Mouse (Mus musculus) neural tube, embryonic 14.5 days (tissue): ENCODE measurements around the gene Treml1. TPM values are rescaled to one million over a fixed set of nuclear protein-coding genes. Genes with fewer than 3 reads are reported as not detected.

ENCODE experiments used
- ATAC-seq: fragments of 200-750 bp; cut with Nextera tagmentation; 2 replicates; pipeline ENCODE4 v1.8.0; 2017; ENCODE audit warnings: low read depth, mild to moderate bottlenecking, moderate TSS enrichment, moderate library complexity
- H3K27ac ChIP-seq: fragments of 300-500 bp; sonication (generic); 2 replicates; pipeline ENCODE4 v1.5.1; 2014; ENCODE audit warnings: low read depth, mild to moderate bottlenecking, control low read depth, low read length, moderate library complexity, mixed read lengths
- H3K27me3 ChIP-seq: fragments of 300-500 bp; sonication (generic); 2 replicates; pipeline ENCODE4 v1.6.1; 2014; ENCODE audit warnings: low read length; ENCODE audit not compliant: control insufficient read depth, insufficient read depth
- H3K36me3 ChIP-seq: fragments of 300-500 bp; sonication (generic); 2 replicates; pipeline ENCODE4 v1.6.1; 2014; ENCODE audit warnings: low read length, mixed read lengths; ENCODE audit not compliant: control insufficient read depth, insufficient read depth
- H3K4me1 ChIP-seq: fragments of 300-500 bp; sonication (generic); 2 replicates; pipeline ENCODE4 v1.6.1; 2014; ENCODE audit warnings: low read length; ENCODE audit not compliant: control insufficient read depth, insufficient read depth
- H3K4me2 ChIP-seq: fragments of 300-500 bp; sonication (generic); 2 replicates; pipeline ENCODE4 v1.6.1; 2014; ENCODE audit warnings: mild to moderate bottlenecking, low read depth, low read length, control low read depth
- H3K4me3 ChIP-seq: fragments of 300-500 bp; sonication (generic); 2 replicates; pipeline ENCODE4 v1.5.1; 2014; ENCODE audit warnings: low read depth, low read length, control low read depth, mixed read lengths
- H3K9ac ChIP-seq: fragments of 300-500 bp; sonication (generic); replicated peaks from 2 replicates; pipeline ENCODE4 v1.6.1; 2014; ENCODE audit warnings: low read depth, mild to moderate bottlenecking, control low read depth, low read length, mixed read lengths
- H3K9me3 ChIP-seq: fragments of 300-500 bp; sonication (generic); 2 replicates; pipeline ENCODE4 v1.6.1; 2016; ENCODE audit warnings: low read length; ENCODE audit not compliant: control insufficient read depth
- WGBS: fragments of 180-500 bp; shearing (Covaris S2); extraction: QIAGEN DNeasy Blood & Tissue Kit; methylation state at CpG from one replicate; pipeline ENCODE4 v1.1.7; 2014; 5-methylcytosine and 5-hydroxymethylcytosine counted together
- polyA plus RNA-seq: library from polyadenylated mRNA; unstranded; fragments of >200 nt; fragmentation: Nextera tagmentation; extraction: Ambion mirVana; gene quantifications from 2 replicates; pipeline ENCODE4 v1.2.1, GENCODE M21; 2014

Treml1 gene
- polyA plus RNA-seq, 1 experiment from 2014 or later = not detected

DNA sequence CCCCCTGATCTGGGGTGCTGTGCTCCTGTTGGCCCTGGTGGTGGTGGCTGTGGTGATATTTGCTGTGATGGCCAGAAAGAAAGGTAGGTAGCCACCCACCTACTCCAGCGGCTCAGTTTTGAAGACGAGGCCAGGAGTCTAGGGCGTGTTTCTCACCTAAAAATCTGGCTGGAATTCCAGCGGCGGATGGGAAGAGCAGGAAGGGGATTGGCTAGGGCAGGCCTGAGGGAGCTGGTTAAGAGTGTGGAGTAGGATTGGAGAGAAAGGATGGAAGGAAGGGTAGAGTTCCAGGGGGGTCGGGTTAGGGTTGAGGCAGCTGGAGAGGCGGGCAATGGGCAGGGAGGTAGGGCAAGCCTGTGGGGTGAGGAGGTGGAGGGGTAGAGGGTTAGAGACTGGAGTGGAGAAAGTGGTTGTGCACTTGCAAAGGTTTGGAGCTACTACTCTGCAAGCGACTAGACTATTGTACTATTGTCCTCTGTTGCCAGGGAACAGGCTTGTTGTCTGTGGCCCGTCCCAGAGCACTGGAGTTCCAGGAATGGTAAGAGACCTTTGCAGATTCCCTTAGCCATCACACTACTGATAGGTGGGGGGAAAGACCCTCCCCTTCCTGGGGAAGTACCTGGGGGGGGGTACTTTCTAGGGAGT, 5.9 kb downstream of the Treml1 start:
- Histone ChIP-seq H3K9ac (no peak overlapping the region), H3K27ac (no peak overlapping the region), H3K27me3 (no peaks in the 10 kb centered on the region), H3K4me1 (no peaks in the 10 kb centered on the region), H3K4me3 (no peak overlapping the region), H3K4me2 (no peak overlapping the region), H3K36me3 (no peaks in the 10 kb centered on the region), H3K9me3 (no peaks in the 10 kb centered on the region)
- ATAC-seq = no peak
- 79% methylated on average over 9 of the region's 9 CpGs for WGBS

- H3K27me3 ChIP-seq = no peaks in the 10 kb centered on the region
- no peak overlapping the region for H3K27ac ChIP-seq
- 70% methylated on average over 5 of the region's 5 CpGs for WGBS
- H3K4me3 ChIP-seq = no peak overlapping the region
- H3K9me3 ChIP-seq = no peaks in the 10 kb centered on the region
- H3K4me1 ChIP-seq = no peaks in the 10 kb centered on the region
- no peak overlapping the region for H3K4me2 ChIP-seq
- no peak overlapping the region for H3K9ac ChIP-seq
- ATAC-seq = no peak
- H3K36me3 ChIP-seq = no peaks in the 10 kb centered on the region
Measured at GRCm38 (mm10) chr17:48366806-48367205, 7.1 kb downstream of the Treml1 start.

DNA sequence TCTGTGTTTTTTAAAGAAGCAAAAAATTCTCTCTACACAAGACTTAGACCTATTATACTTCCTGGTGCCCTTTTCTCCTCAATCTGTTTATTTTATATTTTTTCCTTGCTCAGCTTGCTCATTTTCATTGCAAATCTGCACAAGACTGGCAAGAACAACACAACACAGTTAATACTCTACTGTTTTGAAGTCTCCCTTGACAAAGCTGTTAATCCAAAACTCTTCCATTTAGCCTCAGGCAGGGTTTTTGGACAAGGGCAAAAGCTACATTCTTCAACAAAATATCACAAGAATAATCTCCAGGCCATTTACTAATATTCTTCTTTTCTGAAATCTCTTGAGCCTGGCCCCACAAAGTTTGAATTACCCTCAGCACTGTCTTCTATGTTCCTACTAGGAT, 11.9 kb downstream of the Treml1 start:
- H3K9me3 ChIP-seq = no peaks in the 10 kb centered on the region

GRCm38 (mm10) chr17:48372987-48373386, 13.3 kb downstream of the Treml1 start:
- Histone ChIP-seq H3K36me3 (no peaks in the 10 kb centered on the region), H3K4me1 (no peaks in the 10 kb centered on the region), H3K27me3 (no peaks in the 10 kb centered on the region), H3K9ac (no peak overlapping the region), H3K27ac (no peak overlapping the region), H3K4me3 (no peak overlapping the region), H3K9me3 (no peaks in the 10 kb centered on the region), H3K4me2 (no peak overlapping the region)
- ATAC-seq = no peak
- WGBS = 81% methylated on average over 8 of the region's 8 CpGs

More for the DNA sequence above, 11.9 kb downstream of the Treml1 start:
- H3K4me3 ChIP-seq = no peak overlapping the region
- H3K36me3 ChIP-seq = no peaks in the 10 kb centered on the region
- no peak overlapping the region for H3K27ac ChIP-seq
- ATAC-seq = no peak
- no peaks in the 10 kb centered on the region for H3K27me3 ChIP-seq
- no peaks in the 10 kb centered on the region for H3K4me1 ChIP-seq
- no peak overlapping the region for H3K4me2 ChIP-seq
- no peak overlapping the region for H3K9ac ChIP-seq

GRCm38 (mm10) chr17:48376102-48376501, 16.4 kb downstream of the Treml1 start:
- Histone ChIP-seq H3K4me2 (no peak overlapping the region), H3K9ac (no peak overlapping the region), H3K36me3 (no peaks in the 10 kb centered on the region), H3K9me3 (no peaks in the 10 kb centered on the region), H3K4me3 (no peak overlapping the region), H3K4me1 (no peaks in the 10 kb centered on the region), H3K27me3 (no peaks in the 10 kb centered on the region), H3K27ac (no peak overlapping the region)
- ATAC-seq = no peak
- WGBS = 83% methylated on average over 1 of the region's 1 CpGs

DNA sequence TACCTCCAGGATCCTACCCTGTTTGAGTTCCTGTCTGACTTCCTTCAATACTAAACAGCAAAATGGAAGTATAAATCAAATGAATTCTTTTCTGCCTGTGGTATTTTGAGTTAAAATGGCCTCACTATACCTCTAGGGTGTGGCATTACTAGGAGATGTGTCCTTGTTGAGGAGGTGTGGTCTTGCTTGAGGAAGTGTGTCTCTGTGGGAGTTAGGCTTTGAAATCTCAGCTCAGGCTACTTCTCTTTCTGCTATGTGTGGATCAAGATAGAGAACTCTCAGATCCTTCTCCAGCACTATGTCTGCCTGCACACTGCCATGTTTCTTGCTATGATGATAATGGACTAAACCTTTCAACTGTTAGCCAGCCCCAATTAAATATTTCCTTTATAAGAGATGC, 19.3 kb downstream of the Treml1 start:
- Histone ChIP-seq H3K9me3 (no peaks in the 10 kb centered on the region), H3K9ac (no peak overlapping the region), H3K27me3 (no peaks in the 10 kb centered on the region), H3K36me3 (no peaks in the 10 kb centered on the region), H3K4me1 (no peaks in the 10 kb centered on the region), H3K4me2 (no peak overlapping the region), H3K27ac (no peak overlapping the region), H3K4me3 (no peak overlapping the region)
- no peak for ATAC-seq

DNA sequence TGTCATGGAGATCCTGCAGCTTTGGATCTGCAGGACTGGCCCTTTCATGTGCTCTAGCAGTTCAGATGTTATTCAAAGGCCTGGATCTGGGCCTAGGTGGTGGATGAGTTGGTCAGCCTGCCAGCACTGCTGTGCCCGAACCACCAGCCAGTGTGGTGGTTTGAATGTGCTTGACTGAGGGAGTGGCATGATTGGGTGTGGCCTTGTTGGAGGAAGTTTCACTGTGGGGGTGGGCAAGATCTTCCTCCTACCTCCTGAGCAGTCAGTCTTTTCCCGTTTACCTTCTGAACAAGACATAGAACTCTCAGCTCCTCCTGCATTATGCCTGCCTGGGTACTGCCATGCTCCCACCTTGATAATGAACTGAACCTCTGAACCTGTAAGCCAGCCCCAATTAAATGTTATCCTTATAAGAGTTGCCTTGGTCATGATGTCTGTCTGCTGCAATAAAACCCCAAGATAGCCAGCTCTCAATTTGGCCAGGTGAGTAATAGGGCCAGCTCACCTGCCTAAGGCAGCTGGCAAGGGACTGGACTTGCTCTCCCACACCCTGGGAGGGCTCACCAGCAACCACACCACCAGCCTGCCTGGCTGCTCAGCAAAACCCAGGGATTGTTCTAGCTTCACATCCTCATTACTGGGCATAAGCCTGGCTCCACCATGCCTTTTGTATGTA, 26.2 kb downstream of the Treml1 start:
- WGBS = 92% methylated on average over 2 of the region's 2 CpGs
- H3K36me3 ChIP-seq = peaks cover 28% of the 10 kb centered on the region
- no peak overlapping the region for H3K27ac ChIP-seq
- H3K27me3 ChIP-seq = no peaks in the 10 kb centered on the region
- H3K9ac ChIP-seq = no peak overlapping the region
- no peak for ATAC-seq
- no peaks in the 10 kb centered on the region for H3K9me3 ChIP-seq
- no peaks in the 10 kb centered on the region for H3K4me1 ChIP-seq
- H3K4me3 ChIP-seq = no peak overlapping the region
- no peak overlapping the region for H3K4me2 ChIP-seq

DNA sequence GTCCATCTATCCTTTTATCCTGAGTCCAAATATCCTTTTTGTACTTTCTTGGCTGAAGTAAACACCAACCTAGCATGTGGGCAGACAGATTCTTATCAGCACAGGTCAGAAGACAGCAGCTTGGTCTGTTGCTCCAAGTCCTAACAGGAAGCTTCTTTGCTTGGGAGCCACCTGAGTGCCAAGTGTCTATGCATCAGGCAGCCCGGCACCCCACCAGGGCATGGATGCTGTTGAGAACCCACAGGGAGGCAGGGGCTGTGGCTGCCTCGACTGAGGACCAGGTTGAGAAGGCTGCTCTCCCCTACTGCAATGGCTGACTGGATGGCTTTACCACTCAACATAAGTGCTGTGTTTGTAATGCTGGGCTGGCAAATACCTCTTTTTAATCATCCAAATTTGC, 28.9 kb downstream of the Treml1 start:
- H3K9me3 ChIP-seq = no peaks in the 10 kb centered on the region
- 89% methylated on average over 2 of the region's 2 CpGs for WGBS
- no peak overlapping the region for H3K4me3 ChIP-seq
- ATAC-seq = no peak
- H3K4me2 ChIP-seq = no peak overlapping the region
- H3K27me3 ChIP-seq = no peaks in the 10 kb centered on the region
- no peaks in the 10 kb centered on the region for H3K4me1 ChIP-seq
- H3K9ac ChIP-seq = no peak overlapping the region
- H3K27ac ChIP-seq = no peak overlapping the region
- peaks cover 52% of the 10 kb centered on the region for H3K36me3 ChIP-seq

DNA sequence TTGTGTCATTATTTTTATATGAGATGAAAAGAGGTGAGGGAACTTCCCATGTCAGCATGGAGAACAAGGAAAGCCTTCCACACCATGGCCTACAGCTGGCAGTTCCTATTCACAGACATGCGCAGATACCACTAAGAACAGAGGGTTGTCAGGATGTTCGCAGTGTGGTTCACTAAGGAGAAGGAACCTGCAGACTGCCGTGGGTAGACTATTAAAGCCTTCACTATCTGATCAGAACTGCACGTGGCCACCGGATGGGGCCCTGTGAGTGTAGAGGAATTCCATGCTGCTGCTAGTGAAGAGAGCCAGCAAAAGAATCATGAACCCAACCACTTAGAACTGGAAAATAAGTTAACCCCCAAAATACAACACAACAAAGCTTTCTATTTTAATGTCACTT, 29.7 kb downstream of the Treml1 start:
- H3K27me3 ChIP-seq = no peaks in the 10 kb centered on the region
- no peak overlapping the region for H3K4me3 ChIP-seq
- no peaks in the 10 kb centered on the region for H3K4me1 ChIP-seq
- H3K4me2 ChIP-seq = no peak overlapping the region
- ATAC-seq = no peak
- 92% methylated on average over 5 of the region's 5 CpGs for WGBS
- no peak overlapping the region for H3K9ac ChIP-seq
- H3K9me3 ChIP-seq = no peaks in the 10 kb centered on the region
- no peak overlapping the region for H3K27ac ChIP-seq
- peaks cover 52% of the 10 kb centered on the region for H3K36me3 ChIP-seq
